Mouse (Mus musculus) testis, adult 10 weeks (tissue): ENCODE data around the gene Zfp2. TPM values are rescaled to one million over a fixed set of nuclear protein-coding genes. Genes with fewer than 3 reads are reported as not detected.

Experiments
- polyA plus RNA-seq: library from polyadenylated mRNA; stranded (reverse); fragments of 350-450 nt; fragmentation: Illumina TruSeq; extraction: RNeasy Lipid Tissue Mini Kit (QIAGEN cat#74804); gene quantifications from one replicate; pipeline ENCODE4 v1.2.3, GENCODE M21; 2014; ENCODE audit warnings: low read depth, low replicate concordance

The Zfp2 gene
- 2.7 TPM for polyA plus RNA-seq

GRCm38 (mm10) chr11:50915671-50916320 is at the start of gene Zfp2:
Zfp2 (minus strand) TSS chr11:50916165.

GRCm38 (mm10) chr11:50953665-50954064 is 37.7 kb upstream of the Zfp2 start, which contains the start of gene Prop1:
Prop1 (minus strand) TSS chr11:50953765.

GRCm38 (mm10) chr11:50943506-50943905 is 27.5 kb upstream of the Zfp2 start, which contains the start of gene 4933414I15Rik:
4933414I15Rik (minus strand) TSS chr11:50943765.

GRCm38 (mm10) chr11:50931451-50931866 is 15.5 kb upstream of the Zfp2 start, which contains the start of gene Zfp354b:
Zfp354b (minus strand) TSS chr11:50931633.

GRCm38 (mm10) chr11:50887390-50888128 is 28.4 kb downstream of the Zfp2 start, which contains the start of gene Zfp454:
Zfp454 (minus strand) TSS chr11:50887651.

GRCm38 (mm10) chr11:50850177-50850735 is 65.7 kb downstream of the Zfp2 start, which contains the start of gene Grm6:
Grm6 (plus strand) TSS chr11:50850685.

Other genes with a start within 250 kb of the Zfp2 start
- 6.8 TPM for gene Zfp354c, start 88.4 kb downstream of the Zfp2 start, polyA plus RNA-seq
- gene Zfp879, start 74.6 kb downstream of the Zfp2 start, polyA plus RNA-seq: 1.4 TPM
- gene Grm6, start 65.5 kb downstream of the Zfp2 start, polyA plus RNA-seq: 0.43 TPM
- gene Zfp454, start 28.5 kb downstream of the Zfp2 start, polyA plus RNA-seq: 0.53 TPM
- gene Zfp354b, start 15.5 kb upstream of the Zfp2 start, polyA plus RNA-seq: 21.7 TPM
- gene 4933414I15Rik, start 27.6 kb upstream of the Zfp2 start, polyA plus RNA-seq: 66.2 TPM
- gene Prop1, start 37.6 kb upstream of the Zfp2 start, polyA plus RNA-seq: not detected
- not detected for gene Olfr1378, start 50.4 kb upstream of the Zfp2 start, polyA plus RNA-seq
- not detected for gene Olfr1377, start 65.8 kb upstream of the Zfp2 start, polyA plus RNA-seq
- not detected for gene Olfr51, start 87.4 kb upstream of the Zfp2 start, polyA plus RNA-seq
- not detected for gene Olfr54, start 98.1 kb upstream of the Zfp2 start, polyA plus RNA-seq
- not detected for gene Olfr1375, start 131.9 kb upstream of the Zfp2 start, polyA plus RNA-seq
- 6.4 TPM for gene Zfp354a, start 143.1 kb upstream of the Zfp2 start, polyA plus RNA-seq